Mouse (Mus musculus) brain, embryonic 14.5 days (tissue): Measurements from ENCODE around the gene Gstp3.
"Not testable (repeated sequence)": the region's sequence is repeated elsewhere in the genome, so short reads cannot be mapped to it uniquely, and the experiment has no call there.

Experiments
- CTCF ChIP-seq: fragments of 200-500 bp; IDR thresholded peaks from 2 replicates; pipeline ENCODE4 v1.5.1; 2012; ENCODE audit warnings: inconsistent platforms, mild to moderate bottlenecking, moderate library complexity, borderline replicate concordance; ENCODE audit not compliant: insufficient read depth, insufficient read length; ENCODE audit errors: extremely low read depth
- POLR2A ChIP-seq: fragments of 200-500 bp; IDR thresholded peaks from 2 replicates; pipeline ENCODE4 v1.6.1; 2012; ENCODE audit warnings: mild to moderate bottlenecking, inconsistent platforms, borderline replicate concordance; ENCODE audit not compliant: poor library complexity, insufficient read depth, insufficient read length, severe bottlenecking; ENCODE audit errors: extremely low read depth

DNA sequence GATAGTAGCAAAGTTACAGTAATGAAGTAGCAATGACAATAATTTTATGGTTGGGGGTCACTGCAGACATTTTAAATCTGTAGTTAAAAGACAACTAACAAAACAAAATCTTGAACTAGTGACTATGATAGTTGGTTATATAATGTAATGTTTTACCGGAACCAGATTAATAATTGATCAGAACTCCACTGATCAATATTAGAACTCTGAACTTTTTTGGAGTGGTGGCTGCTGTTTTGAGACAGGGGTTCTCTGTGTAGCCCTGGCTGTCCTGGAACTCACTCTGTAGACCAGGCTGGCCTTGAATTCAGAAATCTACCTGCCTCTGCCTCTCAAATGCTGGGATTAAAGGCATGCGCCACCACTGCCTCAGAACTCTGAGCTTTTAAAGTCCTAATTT is 8.9 kb upstream of the Gstp3 start:
- TF ChIP-seq POLR2A, CTCF: not testable (repeated sequence)
